Mouse (Mus musculus) adipocyte (in vitro differentiated cells): Measurements from ENCODE around the gene Fam57b.

Experiments
- DNase-seq: peaks from one replicate; pipeline ENCODE4 v3.0.0-alpha.2; 2016; ENCODE audit warnings: low spot score

The Fam57b gene

DNA sequence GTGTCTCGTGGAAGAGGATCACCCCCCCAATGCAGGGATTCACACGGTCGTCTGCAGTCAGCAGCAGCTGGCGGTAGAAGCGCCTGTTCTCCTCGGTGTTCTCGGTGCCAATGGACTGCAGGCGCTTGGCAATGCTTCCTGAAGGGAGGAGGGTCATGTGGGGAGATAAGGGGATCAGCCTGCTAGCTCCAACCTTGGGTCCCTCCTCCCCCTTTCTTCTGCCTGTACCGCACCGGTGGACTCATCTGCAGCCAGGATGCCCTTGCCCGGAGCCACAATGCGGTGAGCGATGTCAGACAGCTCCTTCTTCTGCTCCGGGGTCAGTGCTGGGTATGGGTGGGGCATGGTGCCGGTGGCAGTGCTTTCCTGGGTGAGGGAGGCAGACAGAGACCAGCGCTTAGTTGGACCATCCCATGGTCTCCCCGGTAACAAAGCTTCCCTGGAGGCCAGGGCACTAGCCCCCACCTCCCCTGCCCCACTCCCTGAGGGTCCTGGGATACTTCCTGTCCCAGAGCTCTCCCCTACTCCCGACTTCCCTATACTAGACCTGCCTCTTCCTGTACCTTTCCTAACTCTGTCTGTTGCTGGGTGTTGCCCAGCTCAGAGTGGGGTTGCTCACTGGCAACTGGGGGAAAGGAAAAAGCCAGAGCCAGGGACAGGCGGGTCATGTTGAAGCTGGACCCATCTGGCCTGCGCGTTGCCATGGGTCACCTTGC lies at the start of gene Fam57b:
Gene Fam57b (plus strand): TSS at position 258 of the 716 bp plus-strand sequence.
- no peak for DNase-seq

DNA sequence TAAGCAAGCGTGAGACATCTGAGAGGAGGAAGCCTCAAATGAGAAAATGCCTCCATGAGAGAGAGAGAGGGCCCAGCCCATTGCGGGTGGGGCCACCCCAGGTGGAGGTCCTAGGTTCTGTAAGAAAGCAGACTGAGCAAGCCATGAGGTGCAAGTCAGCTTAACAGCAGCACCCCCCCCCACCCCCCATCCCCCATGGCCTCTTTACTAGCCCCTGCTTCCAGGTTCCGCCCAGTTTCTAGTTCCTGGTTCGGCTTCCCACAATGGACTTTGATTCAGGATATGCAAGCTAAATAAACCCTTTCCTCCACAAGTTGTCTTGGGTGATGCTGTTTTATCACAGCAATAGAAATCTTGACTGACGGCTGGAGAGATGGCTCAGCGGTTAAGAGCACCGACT lies 48.6 kb upstream of the Fam57b start:
- DNase-seq, result no peak

DNA sequence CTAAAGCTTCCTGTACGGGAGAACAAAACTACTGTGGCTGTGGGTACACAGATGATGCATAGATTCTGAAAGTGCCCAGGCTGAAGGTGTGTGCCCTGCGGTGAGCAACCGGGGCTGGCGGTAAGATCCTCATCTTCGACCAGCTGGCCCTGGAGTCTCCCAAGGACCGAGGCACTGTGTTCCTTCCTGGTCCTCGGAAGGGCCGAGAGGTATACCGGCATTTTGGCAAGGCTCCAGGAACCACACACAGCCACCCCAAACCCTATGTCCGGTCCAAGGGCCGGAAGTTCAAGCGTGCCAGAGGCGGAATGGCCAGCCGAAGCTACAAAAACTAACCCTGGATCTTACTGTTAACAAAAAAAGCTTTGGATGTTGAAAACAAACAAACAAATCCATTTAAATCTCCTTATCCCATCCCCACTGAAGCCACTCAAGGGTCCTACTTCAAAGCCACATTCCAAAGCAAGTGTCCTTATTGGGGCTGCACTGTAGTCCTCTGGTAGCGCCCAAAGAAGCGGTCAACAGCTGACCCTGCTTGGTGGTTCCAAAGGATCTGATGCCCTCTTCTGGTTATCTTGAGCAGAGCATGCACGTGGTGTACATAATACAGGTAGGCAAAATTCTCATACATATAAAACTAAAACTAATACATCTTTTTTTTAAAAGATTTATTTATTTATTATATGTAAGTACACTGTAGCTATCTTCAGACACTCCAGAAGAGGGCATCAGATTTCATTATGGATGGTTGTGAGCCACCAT lies 47.7 kb upstream of the Fam57b start:
- DNase-seq, result no peak

DNA sequence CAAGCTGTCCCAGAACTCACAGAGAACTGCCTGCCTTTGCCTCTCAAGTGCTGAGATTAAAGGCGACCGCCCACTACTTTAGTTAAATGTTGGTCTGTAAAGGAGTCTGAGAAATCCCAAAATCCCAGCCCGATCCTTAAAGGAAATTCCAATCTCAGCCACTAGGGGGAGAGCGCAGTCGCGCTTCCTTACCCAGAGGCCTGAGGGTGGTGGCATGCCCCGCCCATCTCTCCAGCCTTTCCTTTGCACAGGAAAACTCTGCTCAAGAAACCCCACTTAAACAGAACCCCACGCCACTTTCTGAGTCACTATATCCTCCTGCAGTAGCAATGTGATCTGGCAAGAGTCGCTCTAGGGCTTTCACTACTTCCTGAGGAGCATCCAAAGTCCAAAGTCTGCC lies 42.6 kb upstream of the Fam57b start:
- peak; percentile 85 for DNase-seq

DNA sequence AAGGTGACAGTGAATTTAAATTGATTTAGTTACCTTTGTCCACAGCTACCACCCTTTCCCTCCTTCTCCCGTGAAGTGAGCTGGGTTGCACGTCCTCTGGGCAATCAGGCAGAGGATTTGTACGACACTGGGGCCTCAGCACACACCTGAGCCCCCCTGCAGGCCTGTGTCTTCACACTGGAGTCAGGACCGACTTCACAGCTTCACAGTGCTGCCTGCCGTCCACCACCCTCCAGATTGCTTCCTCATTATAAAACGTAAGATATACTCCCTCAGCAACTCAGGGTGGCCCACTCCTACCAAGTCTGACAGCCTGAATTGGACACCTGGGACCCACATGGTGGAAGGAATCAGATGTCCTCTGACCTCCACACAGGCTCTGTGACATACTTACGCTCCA lies 38.9 kb upstream of the Fam57b start:
- no peak for DNase-seq

DNA sequence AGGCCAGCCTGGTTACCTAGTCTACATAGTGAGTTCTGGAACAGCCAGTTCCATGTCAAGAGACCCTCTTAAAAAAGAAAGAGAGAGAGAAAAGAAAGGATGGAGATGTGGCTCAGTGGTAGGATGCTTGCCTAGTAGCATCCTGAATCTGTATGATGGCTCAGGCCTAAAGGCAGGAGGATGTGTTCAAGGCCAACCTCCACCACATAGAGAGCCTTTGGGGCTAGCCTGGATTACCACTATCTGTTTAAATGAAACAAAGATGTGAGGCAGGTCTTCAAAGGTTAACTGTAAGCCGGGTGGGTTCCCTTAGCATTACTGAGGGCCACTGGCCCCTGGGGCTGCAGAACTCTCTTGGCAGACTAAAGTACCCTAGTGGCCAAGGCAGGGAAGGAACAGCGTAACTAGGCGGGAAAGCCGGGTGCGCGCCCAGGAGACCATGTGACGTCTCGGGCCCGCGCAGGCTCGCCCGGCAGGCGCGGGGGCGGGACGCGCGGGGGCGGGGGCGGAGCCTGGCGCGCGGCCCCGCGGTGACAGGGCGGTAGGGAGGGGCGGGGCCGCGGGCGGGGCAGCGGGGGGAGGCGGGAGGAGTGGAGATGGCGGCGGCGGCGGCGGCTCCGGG lies 38.3 kb upstream of the Fam57b start, which contains the start of gene Mapk3:
Gene Mapk3 (plus strand): TSS at position 552 of the 622 bp plus-strand sequence.
- peak; percentile 80 for DNase-seq

DNA sequence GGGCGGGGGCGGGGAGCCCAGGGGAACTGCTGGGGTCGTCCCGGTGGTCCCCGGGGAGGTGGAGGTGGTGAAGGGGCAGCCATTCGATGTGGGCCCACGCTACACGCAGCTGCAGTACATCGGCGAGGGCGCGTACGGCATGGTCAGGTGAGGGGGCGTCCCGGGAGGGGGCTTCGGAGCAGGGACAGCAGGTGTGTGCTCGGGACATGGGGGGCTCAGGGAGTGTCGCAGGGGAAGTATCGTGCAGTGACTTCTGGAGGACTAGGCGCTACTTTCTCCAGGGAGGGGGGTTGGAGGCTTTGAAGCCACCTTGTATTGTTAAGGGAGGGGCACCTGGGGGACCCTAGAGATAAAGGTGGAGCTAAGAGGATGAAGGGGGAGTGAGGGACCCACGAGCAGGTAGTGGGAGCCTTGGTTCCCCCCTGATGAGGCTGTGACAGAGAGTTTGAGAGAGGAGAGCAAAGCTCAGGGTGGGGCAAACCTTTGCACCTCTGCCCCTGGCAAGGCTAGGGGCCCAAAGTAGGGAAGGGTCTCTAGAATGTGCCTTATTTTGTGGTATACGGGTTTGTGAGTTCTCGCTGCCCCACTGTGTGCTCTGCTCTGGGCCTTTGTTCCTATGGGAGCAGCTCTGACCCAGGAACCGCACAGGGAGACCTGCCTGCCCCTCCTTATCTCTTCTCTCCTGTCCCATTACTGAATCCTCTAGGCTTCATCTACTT lies 37.6 kb upstream of the Fam57b start:
- no peak for DNase-seq

DNA sequence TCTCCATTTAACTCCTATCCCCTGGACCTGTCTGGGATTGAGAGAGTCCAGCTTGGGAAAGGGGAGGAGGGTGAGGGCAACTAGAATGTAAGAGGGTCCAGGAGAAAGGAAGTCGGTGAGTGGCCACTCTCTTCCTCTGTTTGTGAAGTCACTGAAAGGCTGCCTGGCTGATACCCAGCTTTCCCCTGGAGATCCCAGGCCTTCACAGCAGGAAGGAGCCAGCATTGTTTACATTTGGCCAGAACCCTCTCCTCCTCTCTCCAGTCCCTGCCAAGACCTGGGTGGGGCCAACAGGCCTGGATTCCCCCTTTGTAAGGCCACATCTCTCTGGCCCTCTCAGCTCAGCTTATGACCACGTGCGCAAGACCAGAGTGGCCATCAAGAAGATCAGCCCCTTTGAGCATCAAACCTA lies 37.1 kb upstream of the Fam57b start:
- DNase-seq, result peak; percentile 74

DNA sequence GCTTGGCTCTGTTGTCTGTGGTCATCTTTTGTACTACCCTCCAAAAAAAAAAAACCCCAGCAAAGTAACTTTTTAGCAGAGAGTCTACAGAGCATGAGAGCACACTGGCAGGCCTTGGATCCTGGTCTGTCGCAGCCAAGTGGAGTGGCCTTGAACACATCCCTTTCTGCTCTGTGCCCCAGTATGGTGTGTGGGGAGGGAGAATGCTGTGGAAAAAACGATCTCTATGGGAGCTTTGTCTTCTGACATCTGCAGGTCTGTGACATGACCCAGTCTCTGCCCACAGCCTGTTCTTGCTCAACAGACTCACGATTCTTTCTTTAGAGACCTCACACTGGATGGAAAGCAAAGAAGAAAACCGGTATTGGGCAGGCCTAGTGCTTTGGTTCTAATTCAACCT lies 36.5 kb upstream of the Fam57b start:
- DNase-seq, result peak; percentile 43

DNA sequence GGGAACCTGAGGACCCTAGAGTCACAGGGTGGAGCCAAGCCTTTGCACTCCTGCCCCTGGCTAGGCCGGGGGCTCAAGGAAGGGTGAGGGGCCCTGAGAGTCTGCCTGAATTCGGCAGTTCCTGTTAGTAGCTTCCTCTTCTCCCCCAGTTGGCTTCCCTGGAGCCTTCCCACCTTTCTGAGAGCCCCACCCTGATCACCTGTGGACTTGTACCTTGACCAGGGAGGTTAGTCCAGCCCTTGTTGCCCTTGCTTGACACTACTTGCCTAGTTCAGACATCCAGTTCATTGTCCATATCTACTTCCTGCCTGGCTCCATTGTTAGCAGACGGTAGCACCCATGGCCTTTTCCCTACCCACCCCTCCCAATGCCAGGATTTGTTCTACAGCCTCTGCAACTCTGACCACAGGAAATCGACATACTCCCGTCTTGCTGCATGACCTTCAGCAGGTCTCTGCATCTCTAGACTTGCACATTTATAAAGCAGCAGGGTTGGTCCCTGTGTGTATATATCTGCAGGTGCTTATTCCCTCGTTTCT lies 35.9 kb upstream of the Fam57b start:
- peak; percentile 19 for DNase-seq

DNA sequence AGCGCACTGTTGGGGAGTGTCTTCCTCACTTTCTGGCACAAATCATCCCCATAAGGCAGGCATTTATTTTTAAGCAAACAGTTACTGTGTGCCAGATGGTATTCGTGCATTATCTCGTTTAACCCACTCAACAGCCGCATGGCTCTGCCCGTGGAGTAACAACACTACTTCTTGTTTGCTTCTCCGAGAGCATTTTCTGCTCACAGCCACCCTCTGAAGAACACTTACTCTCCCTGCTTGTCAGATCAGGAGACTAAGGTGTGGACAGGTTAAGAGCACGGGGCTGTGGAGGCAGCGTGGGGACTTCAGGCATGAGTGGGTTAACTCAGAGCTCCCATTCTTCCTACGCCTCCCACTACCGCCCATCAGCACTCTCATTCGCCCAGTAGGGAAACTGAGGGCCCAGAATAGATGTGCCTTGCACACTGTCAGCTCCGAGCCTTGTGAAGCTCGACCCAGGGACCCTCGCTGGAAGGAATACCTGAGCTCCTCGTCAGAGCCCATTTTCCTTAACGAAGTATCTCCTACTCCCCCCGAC lies 34.9 kb upstream of the Fam57b start:
- no peak for DNase-seq

DNA sequence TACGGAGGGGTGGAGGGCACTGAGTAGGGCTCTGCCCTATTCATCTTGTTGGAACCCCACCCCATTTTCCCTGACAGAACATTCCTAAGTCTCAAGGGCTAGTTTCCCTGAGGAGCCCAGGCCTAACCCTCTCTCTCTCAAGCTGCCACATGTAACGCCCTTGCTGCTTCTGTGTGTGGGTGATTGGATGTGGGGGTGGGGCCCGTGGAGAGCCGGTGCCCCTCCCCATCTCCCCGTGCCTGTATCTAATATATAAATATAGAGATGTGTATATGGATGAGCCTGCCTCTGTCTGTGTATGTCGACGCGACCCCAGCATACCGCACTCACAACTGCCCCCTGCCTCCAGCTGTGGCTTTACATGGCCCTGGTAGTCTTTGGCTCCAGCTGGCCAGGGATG lies 31.9 kb upstream of the Fam57b start:
- no peak for DNase-seq

DNA sequence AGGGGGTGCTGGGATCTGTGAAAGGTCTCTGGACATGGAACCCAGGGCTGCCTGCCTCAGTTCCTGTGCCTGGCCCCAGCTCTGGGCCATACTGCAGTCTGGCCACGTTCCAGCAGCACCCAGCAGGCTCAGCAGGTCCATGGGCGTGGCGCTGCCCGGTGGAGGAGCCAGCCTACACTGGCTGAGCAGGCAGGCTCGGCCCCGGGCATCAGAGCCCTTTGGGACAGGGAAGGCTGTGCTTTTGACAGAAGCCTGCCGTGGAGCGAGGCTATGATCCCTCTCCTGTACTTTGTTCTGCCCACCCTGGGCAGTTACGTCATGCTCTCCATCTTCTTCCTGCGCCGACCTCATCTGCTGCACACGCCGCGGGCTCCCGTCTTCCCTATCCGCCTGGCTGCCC lies 31.3 kb upstream of the Fam57b start, which contains the start of gene Gdpd3:
Gene Gdpd3 (plus strand): TSS at position 134 of the 400 bp plus-strand sequence.
- no peak for DNase-seq

DNA sequence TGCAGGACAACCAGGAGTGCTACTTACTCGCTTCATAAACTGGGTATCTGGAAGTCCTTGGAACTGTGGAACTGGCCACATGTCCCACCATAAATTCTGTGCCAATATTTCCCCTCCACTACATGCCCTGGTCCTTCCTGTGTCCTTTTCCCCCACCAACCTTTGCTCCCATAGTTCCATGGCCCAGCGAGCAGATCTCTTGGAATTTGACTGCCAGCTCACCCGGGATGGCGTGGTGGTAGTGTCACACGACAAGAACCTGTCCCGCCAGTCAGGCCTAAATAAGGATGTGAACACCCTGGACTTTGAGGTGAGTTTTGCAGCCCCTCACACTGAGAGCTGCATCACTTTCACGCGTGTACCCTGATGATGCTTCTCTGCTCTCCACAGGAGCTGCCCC lies 30.5 kb upstream of the Fam57b start:
- DNase-seq, result no peak

DNA sequence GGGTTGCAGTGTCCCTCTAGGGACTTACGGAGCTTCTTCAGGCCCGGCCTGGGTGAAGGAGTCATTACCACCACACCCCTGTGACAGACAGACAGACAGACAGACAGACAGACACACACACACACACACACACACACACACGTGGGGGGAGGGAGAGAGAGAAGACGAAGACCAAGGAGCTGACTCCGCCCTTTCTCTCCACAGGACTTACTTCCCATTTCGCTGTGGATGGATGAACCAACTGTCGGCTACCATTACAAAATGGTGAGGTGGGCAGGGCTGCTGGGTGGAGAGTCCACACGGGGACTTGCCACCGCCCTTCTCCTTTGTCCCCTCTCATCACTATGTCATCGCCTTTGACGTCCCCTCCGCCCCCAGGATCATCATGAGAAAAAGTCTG lies 26.7 kb upstream of the Fam57b start:
- DNase-seq, result no peak

DNA sequence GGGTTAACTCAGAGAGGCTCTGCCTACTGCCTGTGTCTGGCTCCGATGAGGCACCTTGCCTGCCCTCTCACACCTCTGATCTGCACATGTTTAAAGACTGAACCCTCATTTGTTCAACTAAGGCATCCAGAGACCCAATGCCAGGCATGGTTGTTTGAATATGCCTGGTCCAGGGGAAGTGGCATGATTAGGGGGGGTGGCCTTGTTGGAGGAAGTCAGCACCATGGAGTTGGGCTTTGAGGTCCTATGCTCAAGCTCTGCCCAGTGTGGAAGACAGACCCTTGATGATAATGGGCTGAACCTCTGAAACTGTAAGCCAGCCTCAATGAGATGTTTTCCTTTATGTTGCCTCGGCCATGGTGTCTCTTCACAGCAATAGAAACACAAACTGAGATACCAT lies 24.1 kb upstream of the Fam57b start:
- no peak for DNase-seq

DNA sequence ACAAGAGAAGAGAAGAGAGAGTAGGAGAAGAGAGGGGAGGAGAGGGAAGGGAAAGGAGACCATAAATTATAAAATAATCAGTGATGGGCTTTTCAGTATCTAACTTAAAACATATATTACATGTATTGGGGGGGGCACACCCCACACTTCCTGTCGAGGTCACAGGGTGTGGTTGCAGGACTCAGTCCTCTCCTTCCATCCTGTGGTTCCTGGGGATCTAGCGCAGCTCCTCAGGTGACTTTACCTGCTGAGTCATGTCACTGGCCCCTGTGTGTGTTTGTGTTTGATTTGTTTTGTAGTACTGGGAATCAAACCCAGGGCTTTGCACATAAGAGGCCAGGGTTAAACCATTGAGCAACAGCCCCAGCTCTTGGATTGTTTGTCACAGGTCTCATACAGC lies 23.0 kb upstream of the Fam57b start:
- no peak for DNase-seq

DNA sequence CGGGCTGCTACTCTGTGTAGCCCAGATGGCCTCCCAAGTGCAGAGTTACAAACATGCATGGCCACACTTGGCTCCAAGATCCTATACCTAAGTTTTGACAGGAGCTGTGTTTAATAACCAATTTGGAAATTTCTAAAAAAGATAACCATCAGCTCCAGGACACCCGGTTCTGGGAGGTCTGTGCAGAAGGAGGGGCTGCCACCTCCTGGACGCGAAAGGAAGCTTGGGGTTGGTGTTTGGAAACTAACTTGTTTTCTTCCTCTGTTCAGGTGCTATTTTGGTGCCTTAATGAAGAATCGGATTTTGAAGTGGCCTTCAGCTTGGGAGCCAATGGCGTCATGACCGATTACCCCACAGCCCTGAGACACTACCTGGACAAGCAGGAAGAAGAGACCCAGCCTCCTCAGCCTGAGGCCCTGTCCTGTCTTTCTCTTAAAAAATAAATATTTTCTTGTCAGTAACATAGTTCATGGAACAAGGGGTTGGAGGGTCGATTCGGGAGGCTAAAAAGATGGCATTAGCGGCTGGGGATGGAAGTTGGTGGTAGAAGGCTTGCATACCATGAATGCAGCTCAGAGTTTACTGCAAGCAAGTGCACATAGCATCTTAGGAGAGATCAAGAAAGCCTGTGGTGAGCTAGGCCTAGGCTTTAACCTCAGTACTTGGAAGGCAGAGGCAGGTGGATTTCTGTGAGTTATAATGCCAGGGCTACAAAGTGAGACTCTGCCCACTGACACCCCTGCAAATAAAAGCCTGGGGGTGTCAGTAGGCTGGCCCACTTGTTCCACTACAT lies 22.1 kb upstream of the Fam57b start:
- DNase-seq, result no peak

DNA sequence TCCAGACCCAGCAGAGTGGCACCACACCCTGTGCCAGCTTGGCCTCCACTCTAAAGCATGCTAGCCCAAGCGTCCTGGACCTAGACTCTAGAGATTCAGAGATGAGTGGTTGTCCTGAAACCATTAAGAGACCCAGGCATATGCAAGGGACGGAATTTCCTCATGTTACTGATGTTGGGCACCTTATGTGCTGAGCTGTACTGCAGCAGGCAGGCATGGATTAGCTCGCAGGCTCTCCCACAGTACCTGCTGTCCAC lies 21.6 kb upstream of the Fam57b start:
- DNase-seq, result no peak

DNA sequence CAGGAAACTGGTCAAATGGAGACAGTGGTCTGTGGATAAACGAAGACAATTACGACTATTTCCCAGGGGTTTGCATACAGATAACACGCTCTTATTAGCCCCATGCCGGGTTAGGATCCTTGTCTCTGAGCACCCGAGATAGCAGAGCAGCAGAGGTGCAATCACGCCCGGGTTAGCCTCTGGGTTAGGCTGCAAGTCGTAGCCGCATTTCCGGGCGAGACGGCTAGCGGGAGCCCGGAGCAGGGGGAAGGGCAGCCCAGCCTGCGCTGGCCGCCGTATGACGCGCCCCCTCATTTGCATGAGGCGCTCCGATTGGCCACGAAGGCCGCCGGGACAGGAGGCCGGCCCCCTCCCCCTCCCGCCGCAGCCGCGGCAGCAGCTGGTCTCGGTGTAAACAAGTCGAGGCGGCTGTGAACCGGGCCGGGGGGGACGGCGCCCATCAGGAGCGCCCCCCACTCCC lies 20.8 kb upstream of the Fam57b start, which contains the start of gene Ypel3:
Gene Ypel3 (plus strand): TSS at position 358 of the 460 bp plus-strand sequence.
- DNase-seq, result peak; percentile 85

DNA sequence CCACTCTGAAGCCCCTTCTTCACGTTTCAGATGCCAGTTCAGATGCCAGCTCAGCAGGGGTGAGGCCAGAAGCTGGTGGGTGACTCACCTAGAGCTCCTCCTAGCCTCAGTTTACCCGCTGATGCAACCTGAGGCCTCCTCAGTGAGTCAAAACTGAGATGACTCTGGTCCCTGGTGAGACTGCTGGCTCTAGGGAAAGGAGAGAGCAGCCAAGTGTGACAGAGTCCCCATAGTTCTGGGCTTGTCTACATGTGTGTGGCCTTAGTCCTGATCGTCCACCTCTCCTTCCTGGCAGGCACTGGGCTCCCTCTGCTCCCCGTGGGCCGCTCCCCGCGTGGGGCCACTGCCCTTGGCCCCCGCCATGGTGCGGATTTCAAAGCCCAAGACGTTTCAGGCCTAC lies 20.0 kb upstream of the Fam57b start:
- peak; percentile 75 for DNase-seq
